Mouse (Mus musculus): ENCODE measurements around the gene Abcc10.

DNA sequence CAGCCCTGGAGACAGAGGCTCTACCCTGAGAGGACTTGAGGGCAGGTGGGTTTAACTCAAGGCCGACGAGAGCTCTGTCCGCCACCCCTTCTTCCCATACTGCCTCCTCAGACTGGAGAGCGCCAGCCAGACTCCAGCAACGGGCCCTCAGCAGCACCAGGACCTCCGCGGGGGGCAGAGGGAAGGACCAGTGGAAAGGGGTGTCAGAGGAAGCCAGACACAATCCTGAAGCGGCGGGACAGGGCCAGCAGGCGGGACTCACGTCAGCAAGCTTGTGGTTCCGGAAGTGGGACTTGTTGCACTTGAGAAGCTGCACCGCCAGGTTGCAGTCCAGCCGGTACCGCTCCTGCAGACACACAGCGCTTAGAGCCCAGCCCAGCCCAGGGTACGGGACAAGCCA, 68.5 kb downstream of the Abcc10 start:
- TF ChIP-seq FLI1 (IDR thresholded peaks at IDR 0.05; ENCODE audit: low read length) = no peak
- no peak for TF ChIP-seq GATA1 (IDR thresholded peaks at IDR 0.05; ENCODE audit: borderline replicate concordance, low read length)

Data from megakaryocyte, embryonic 14.5 days (primary cell).